Mouse (Mus musculus) kidney, postnatal 0 days (tissue): ENCODE results near the gene Prim1. TPM values are rescaled to one million over a fixed set of nuclear protein-coding genes. Genes with fewer than 3 reads are reported as not detected.
A peak's percentile ranks its signal among the peaks of the same experiment; 100 is the strongest.

Experiments
- ATAC-seq: fragments of 200-750 bp; cut with Nextera tagmentation; replicated peaks from 2 replicates; pipeline ENCODE4 v1.8.0; 2017; ENCODE audit warnings: low read depth, moderate number of reproducible peaks, moderate TSS enrichment, moderate library complexity; ENCODE audit not compliant: low FRiP score
- DNase-seq: peaks from one replicate; pipeline ENCODE4 v3.0.0-alpha.2; 2016; ENCODE audit warnings: low spot score
- H3K27ac ChIP-seq: fragments of 300-500 bp; sonication (generic); 2 replicates; pipeline ENCODE4 v1.5.1; 2014; ENCODE audit warnings: mild to moderate bottlenecking
- H3K27me3 ChIP-seq: fragments of 300-500 bp; sonication (generic); 2 replicates; pipeline ENCODE4 v1.6.1; 2014; ENCODE audit warnings: low read length, mixed read lengths; ENCODE audit not compliant: insufficient read depth
- H3K36me3 ChIP-seq: fragments of 300-500 bp; sonication (generic); 2 replicates; pipeline ENCODE4 v1.6.1; 2014; ENCODE audit warnings: low read length, mixed read lengths; ENCODE audit not compliant: insufficient read depth
- H3K4me1 ChIP-seq: fragments of 300-500 bp; sonication (generic); replicated peaks from 2 replicates; pipeline ENCODE4 v1.6.1; 2014; ENCODE audit warnings: antibody characterized with exemption, low read length, mixed read lengths; ENCODE audit not compliant: insufficient read depth
- H3K4me2 ChIP-seq: fragments of 300-500 bp; sonication (generic); 2 replicates; pipeline ENCODE4 v1.6.1; 2014; ENCODE audit warnings: mild to moderate bottlenecking, low read length, moderate library complexity, mixed read lengths
- H3K4me3 ChIP-seq: fragments of 300-500 bp; sonication (generic); replicated peaks from 2 replicates; pipeline ENCODE4 v1.5.1; 2014; ENCODE audit warnings: low read depth, low read length
- H3K9ac ChIP-seq: fragments of 300-500 bp; sonication (generic); 2 replicates; pipeline ENCODE4 v1.6.1; 2014; ENCODE audit warnings: low read depth, low read length
- H3K9me3 ChIP-seq: fragments of 300-500 bp; sonication (generic); replicated peaks from 2 replicates; pipeline ENCODE4 v1.6.1; 2016; ENCODE audit warnings: low read length, inconsistent platforms, mixed read lengths
- CTCF ChIP-seq: IDR thresholded peaks from 2 replicates; pipeline ENCODE4 v1.5.1; 2016; ENCODE audit warnings: antibody characterized with exemption, low read depth, mild to moderate bottlenecking, moderate library complexity
- WGBS: fragments of 180-500 bp; shearing (Covaris S2); extraction: QIAGEN DNeasy Blood & Tissue Kit; methylation state at CpG from one replicate; pipeline ENCODE4 v1.1.7; 2014; 5-methylcytosine and 5-hydroxymethylcytosine counted together
- polyA plus RNA-seq: library from polyadenylated mRNA; unstranded; fragments of >200 nt; fragmentation: Nextera tagmentation; extraction: Ambion mirVana; gene quantifications from 2 replicates; pipeline ENCODE4 v1.2.1, GENCODE M21; 2015

Prim1 gene
- polyA plus RNA-seq, 1 experiment from 2014 or later: 43.9 TPM

GRCm38 (mm10) chr10:128041636-128042035 lies 26.7 kb downstream of the Prim1 start:
- 63% methylated on average over 4 of the region's 4 CpGs for WGBS
- H3K36me3 ChIP-seq: peaks cover 58% of the 10 kb centered on the region

GRCm38 (mm10) chr10:128042466-128042865 lies 27.5 kb downstream of the Prim1 start:
- no peak overlapping the region for H3K4me3 ChIP-seq
- WGBS: 85% methylated on average over 3 of the region's 3 CpGs
- peaks cover 61% of the 10 kb centered on the region for H3K36me3 ChIP-seq
- H3K27ac ChIP-seq: no peak overlapping the region
- no peak for TF ChIP-seq CTCF
- no peaks in the 10 kb centered on the region for H3K27me3 ChIP-seq
- H3K9ac ChIP-seq: no peak overlapping the region
- H3K4me1 ChIP-seq: peaks cover 18% of the 10 kb centered on the region
- ATAC-seq (no peak), DNase-seq (no peak)
- no peak overlapping the region for H3K4me2 ChIP-seq
- H3K9me3 ChIP-seq: no peaks in the 10 kb centered on the region

More at GRCm38 (mm10) chr10:128041636-128042035, 26.7 kb downstream of the Prim1 start:
- ATAC-seq (no peak), DNase-seq (no peak)
- no peak overlapping the region for H3K9ac ChIP-seq
- H3K27me3 ChIP-seq: no peaks in the 10 kb centered on the region
- H3K4me2 ChIP-seq: no peak overlapping the region
- peaks cover 23% of the 10 kb centered on the region for H3K4me1 ChIP-seq
- no peaks in the 10 kb centered on the region for H3K9me3 ChIP-seq
- H3K27ac ChIP-seq: no peak overlapping the region
- no peak for TF ChIP-seq CTCF
- H3K4me3 ChIP-seq: no peak overlapping the region

- 59% methylated on average over 3 of the region's 3 CpGs for WGBS
- Histone ChIP-seq H3K4me1 (peaks cover 13% of the 10 kb centered on the region), H3K27ac (no peak overlapping the region), H3K9ac (peak overlapping the region; percentile 23; the same call in 1 of the 2 replicates), H3K4me3 (no peak overlapping the region), H3K36me3 (peaks cover 67% of the 10 kb centered on the region), H3K9me3 (no peaks in the 10 kb centered on the region), H3K27me3 (no peaks in the 10 kb centered on the region), H3K4me2 (no peak overlapping the region)
- no peak for ATAC-seq
- TF ChIP-seq CTCF: no peak
- no peak for DNase-seq
These were observed 28.3 kb downstream of the Prim1 start for GRCm38 (mm10) chr10:128043041-128043835.

GRCm38 (mm10) chr10:128048157-128048556 lies 33.2 kb downstream of the Prim1 start:
- Histone ChIP-seq H3K36me3 (peaks cover 49% of the 10 kb centered on the region), H3K27me3 (no peaks in the 10 kb centered on the region), H3K9ac (no peak overlapping the region), H3K4me3 (no peak overlapping the region), H3K4me1 (no peaks in the 10 kb centered on the region; the same call in 1 of the 2 replicates), H3K27ac (no peak overlapping the region), H3K9me3 (no peaks in the 10 kb centered on the region), H3K4me2 (no peak overlapping the region)
- ATAC-seq: no peak
- no peak for TF ChIP-seq CTCF
- WGBS: 94% methylated on average over 8 of the region's 8 CpGs
- DNase-seq: no peak

GRCm38 (mm10) chr10:128049741-128050140 lies 34.8 kb downstream of the Prim1 start:
- ATAC-seq (0 out of 2 replicates have a peak, but pooled peaks have one; percentile 49), DNase-seq (no peak)
- TF ChIP-seq CTCF: no peak
- 99% methylated on average over 2 of the region's 2 CpGs for WGBS
- no peak overlapping the region for H3K4me3 ChIP-seq
- no peaks in the 10 kb centered on the region for H3K4me1 ChIP-seq
- no peak overlapping the region for H3K4me2 ChIP-seq
- no peak overlapping the region for H3K27ac ChIP-seq
- H3K27me3 ChIP-seq: no peaks in the 10 kb centered on the region
- peaks cover 33% of the 10 kb centered on the region for H3K36me3 ChIP-seq
- H3K9ac ChIP-seq: no peak overlapping the region
- no peaks in the 10 kb centered on the region for H3K9me3 ChIP-seq

GRCm38 (mm10) chr10:128050355-128050754 lies 35.4 kb downstream of the Prim1 start:
- WGBS: 88% methylated on average over 2 of the region's 2 CpGs
- H3K36me3 ChIP-seq: peaks cover 31% of the 10 kb centered on the region
- TF ChIP-seq CTCF: no peak

More at GRCm38 (mm10) chr10:128050355-128050754, 35.4 kb downstream of the Prim1 start:
- H3K27ac ChIP-seq: no peak overlapping the region
- no peaks in the 10 kb centered on the region for H3K4me1 ChIP-seq
- DNase-seq (no peak), ATAC-seq (no peak)
- H3K4me3 ChIP-seq: no peak overlapping the region
- H3K9me3 ChIP-seq: no peaks in the 10 kb centered on the region
- H3K4me2 ChIP-seq: no peak overlapping the region
- no peak overlapping the region for H3K9ac ChIP-seq
- no peaks in the 10 kb centered on the region for H3K27me3 ChIP-seq
